Mouse (Mus musculus): ENCODE data around the gene Prss48.

GRCm38 (mm10) chr3:86011833-86012232 is 9.5 kb upstream of the Prss48 start:
- TF ChIP-seq CTCF (IDR thresholded peaks at IDR 0.05; ENCODE audit: low read depth) (no peak), EP300 (IDR thresholded peaks at IDR 0.05; ENCODE audit: low read depth) (no peak)
